Mouse (Mus musculus) megakaryocyte, embryonic 14.5 days (primary cell): ENCODE data around the gene Sorl1.

ENCODE experiments used
- FLI1 ChIP-seq: IDR thresholded peaks from 2 replicates; pipeline ENCODE4 v1.6.1; 2012; ENCODE audit warnings: low read length, inconsistent platforms, mixed read lengths
- GATA1 ChIP-seq: IDR thresholded peaks from 3 replicates; pipeline ENCODE4 v1.6.1; 2012; ENCODE audit warnings: mixed read lengths, low read length, inconsistent platforms, borderline replicate concordance

DNA sequence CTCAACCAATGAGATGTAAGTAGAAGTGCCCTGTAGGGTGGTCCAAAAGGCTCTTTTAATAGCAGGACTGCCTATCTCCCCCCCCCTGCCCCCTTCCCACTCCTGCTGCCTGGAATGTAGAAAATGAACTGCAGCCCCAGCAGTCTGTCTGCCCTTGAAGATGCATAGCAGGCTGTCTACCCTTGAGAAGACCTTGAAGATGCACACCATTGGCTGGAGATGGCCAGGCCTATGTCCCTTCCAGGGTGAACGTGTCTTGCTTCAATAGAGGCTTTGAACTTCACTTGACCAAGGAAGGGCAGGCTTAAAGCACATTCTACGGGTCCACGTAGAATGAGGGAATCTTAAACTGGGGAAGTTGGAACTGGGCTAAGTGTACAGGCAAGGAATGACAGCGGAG, 142.8 kb downstream of the Sorl1 start:
- TF ChIP-seq GATA1, result no peak
- no peak for TF ChIP-seq FLI1
